Mouse (Mus musculus) forelimb bud, embryonic 11.5 days (tissue): ENCODE results near the gene Hoxa2.

Experiments used
- DNase-seq: peaks from one replicate; pipeline ENCODE4 v3.0.0-alpha.2; 2012; ENCODE audit warnings: low read depth, low spot score

Hoxa2 gene

DNA sequence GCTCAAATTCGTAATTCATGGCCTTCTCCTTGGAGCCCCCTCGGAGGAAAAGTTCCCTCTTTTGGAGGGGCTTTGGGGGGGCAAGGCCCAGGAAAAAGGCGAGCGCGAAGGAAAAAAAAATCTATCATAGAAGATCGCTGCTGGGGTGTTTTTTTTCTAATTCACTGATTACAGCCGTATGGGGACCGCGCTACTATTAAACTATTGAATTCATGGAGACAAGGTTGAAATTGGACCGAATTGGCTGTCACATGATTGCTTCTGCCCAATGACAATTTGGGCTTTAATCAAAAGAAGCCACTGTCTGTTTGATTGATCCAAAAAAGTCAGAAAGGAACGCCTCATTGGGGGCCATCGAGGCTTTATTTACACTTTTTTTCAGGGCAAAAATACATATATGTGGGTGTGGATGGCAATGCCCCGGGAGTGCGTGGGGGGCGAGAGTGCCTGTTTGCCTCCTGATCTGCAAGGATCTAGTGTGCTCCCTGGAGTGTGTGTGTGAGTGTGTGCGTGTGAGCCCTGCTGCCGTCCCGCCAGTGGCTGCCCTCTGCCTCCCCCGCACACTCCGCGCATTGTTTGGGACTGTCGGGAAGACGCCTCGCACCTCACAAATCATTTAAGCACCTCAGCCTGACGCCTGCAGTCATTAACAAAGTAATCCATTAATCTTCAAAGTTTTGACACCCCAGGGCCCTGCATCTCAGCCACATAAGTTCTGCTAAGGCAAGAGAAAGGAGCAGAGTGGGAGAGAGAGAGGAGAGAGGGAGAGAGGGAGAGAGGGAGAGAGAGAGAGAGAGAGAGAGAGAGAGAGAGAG, at the start of gene Hoxa2:
Gene Hoxa2, minus strand, starts transcription at position 206 of the 815 bp plus-strand sequence.
- no peak for DNase-seq

DNA sequence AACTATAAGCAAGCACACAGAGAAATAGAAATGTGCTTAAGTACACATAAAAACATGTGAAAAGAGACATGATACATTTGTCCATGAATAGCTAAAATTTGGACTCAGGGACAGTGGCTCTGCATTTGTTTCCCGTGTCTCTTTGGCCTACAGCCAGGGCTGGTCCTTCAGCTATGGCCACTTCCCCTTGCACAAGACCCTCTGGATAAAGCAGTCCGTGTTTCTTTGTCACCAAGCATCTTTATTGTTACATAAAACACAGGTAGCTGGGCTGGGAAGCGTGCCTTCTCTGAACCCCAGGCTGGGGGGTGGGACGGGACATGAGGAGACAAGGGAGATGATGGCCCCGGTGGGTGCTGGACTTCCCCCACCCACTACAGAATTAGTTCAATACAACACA, 49.6 kb upstream of the Hoxa2 start:
- DNase-seq: no peak

GRCm38 (mm10) chr6:52213119-52213986, 48.7 kb upstream of the Hoxa2 start, which contains the start of the genes Hoxa3 and Gm28308:
Hoxa3 (minus strand) TSS chr6:52213336.
Gm28308 (minus strand) TSS chr6:52213339.
- DNase-seq: peak; percentile 90

DNA sequence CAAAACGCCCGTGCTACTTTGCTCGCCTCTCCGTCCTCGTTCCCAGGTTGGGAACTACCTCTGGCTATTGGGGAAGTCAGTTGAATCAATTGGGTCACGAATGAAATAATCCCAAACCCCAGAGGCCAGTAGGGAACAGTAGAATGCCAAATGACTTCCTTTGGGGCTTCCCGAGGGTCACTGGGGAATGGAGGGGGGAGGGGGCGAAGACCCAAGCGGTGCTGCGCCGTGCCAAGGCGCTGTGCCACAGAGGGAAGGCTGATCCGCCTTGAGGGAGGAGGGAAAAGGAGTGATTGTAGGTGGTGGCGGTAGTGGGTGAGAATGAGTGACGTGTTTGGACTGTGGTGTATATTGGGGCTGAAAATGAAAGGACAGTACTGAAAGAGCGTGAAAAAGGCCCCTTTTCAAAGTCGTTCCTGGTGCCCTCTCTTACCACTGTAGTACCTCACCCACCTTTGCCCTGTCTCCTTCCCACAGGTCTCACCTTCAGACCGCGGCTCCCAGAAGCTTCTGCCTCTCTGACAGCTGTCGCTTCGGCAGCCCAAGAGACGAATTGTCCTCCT, 48.0 kb upstream of the Hoxa2 start:
- peak; percentile 26 for DNase-seq

GRCm38 (mm10) chr6:52211961-52212360, 47.3 kb upstream of the Hoxa2 start:
- DNase-seq: peak; percentile 13

GRCm38 (mm10) chr6:52211170-52211935, 46.7 kb upstream of the Hoxa2 start:
- no peak for DNase-seq

GRCm38 (mm10) chr6:52209685-52210046, 45.0 kb upstream of the Hoxa2 start:
- DNase-seq: no peak

GRCm38 (mm10) chr6:52208868-52209684, 44.4 kb upstream of the Hoxa2 start:
- no peak for DNase-seq

DNA sequence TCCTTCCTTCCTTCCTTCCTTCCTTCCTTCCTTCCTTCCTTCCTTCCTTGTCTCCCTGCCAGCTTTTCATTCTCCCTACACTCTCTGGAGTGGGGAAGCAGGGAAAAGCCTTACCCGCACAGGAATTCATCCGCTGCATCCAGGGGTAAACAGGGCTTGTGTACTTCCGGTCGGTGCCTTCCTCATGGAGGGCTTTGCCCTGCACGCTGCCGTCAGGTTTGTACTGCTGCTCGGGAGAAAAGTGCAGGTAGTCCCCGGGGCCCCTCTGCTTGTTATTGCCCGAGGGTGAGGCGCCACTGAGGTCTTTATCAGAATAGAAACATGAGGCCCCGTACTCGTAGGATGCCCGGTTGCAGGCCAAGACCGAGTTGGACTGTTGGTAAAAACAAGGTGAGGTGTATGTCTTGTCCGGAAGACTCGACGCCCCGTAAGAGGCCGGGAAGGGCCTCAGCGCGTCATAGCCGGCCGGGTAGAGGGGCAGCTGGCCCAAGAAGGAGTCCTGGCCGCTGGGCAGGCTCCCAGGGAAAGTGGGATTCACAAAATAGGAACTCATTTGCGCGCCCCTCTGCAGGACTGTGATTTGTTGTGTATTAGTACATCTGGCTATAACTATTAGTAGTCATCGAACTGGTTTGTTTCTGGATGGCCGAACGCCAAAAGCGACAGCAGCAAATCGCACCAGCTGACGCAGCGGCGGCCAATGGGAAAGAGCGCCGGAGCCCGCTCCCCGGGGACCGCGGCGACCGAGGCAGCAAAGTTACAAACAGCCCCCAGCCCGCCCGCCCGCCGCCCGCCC, 43.6 kb upstream of the Hoxa2 start, which contains the start of gene Hoxa6:
Gene Hoxa6, minus strand, starts transcription at position 651 of the 796 bp plus-strand sequence.
- no peak for DNase-seq

DNA sequence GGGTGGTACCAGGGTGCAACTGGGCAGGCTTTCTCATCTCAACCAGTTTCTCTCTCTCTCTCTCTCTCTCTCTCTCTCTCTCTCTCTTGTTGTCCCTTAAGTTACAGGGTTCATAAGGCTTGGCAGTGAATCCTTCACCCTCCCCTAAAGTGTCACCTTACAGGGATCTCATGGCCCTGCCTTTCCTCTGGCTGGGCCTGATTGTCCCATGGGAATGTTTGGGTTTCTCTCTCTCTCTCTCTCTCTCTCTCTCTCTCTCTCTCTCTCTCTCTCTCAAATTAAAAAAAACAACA, 43.0 kb upstream of the Hoxa2 start:
- DNase-seq: no peak

DNA sequence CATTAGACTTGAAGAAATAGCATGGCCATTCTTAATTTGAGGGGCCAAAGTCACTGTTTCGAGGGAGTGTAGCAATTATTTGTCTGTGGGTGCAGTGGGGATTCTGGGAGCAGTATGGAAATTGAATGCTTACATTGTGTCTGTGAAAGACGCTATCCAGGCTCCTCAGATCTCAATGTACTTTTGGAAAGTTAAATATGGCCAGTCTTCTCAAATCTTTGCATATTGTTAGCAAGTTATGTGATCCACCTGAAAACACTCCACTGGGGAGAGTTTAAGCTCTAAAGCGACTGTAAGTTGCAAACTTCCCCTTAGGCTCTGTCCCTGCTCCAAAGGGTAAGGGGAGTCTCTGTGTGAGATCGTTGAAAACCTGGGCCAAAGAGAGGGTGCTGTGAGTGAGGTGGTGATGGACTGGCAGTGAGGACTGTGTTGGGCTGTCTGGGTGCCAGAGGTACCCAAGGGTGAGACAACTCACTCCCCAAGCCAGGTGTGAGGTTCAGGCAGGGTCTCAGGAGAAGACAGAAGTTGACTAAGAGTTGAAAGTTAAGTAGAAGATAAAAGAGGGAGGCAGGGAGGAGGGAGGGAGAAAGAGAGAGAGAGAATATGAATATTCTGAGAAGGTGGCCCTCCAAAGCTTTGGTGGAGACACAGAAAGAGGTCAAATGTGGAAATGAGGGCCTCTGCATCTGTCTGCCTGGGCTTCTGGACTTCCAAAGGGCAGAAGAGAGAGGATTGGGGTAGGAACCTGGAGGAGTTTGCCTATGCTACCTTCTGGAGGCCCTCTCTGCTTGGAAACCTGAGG, 42.5 kb upstream of the Hoxa2 start:
- DNase-seq: no peak

- no peak for DNase-seq
Measured at GRCm38 (mm10) chr6:52205638-52206621, 41.3 kb upstream of the Hoxa2 start.

- DNase-seq: no peak
Measured at GRCm38 (mm10) chr6:52205221-52205620, 40.6 kb upstream of the Hoxa2 start.

- peak; percentile 95 for DNase-seq
Measured at GRCm38 (mm10) chr6:52204050-52204752, 39.6 kb upstream of the Hoxa2 start, which contains the start of gene Hoxa5. Hoxa5 (minus strand) TSS chr6:52204587.

GRCm38 (mm10) chr6:52203371-52204049, 38.9 kb upstream of the Hoxa2 start:
- DNase-seq: no peak

DNA sequence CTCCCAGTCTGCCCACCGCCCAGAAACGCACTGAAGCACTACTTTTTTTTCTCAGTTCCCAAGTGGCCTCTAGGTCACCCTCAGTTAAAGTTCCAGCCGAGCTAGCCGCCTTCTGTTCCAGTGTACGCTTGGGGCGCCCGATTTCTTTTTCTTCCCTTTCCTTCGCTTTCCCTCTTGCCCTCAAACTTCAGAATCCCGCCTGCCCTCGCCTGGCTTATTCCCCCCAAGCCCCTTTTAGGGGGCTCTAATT, 38.4 kb upstream of the Hoxa2 start:
- DNase-seq: no peak
